Mouse (Mus musculus) kidney, adult 2 months (tissue): ENCODE results near the gene Nisch. TPM values are rescaled to one million over a fixed set of nuclear protein-coding genes. Genes with fewer than 3 reads are reported as not detected.
A peak's percentile ranks its signal among the peaks of the same experiment; 100 is the strongest.

Source experiments
- DNase-seq: peaks from one replicate; pipeline ENCODE4 v3.0.0; 2021
- H3K27ac ChIP-seq: fragments of 200-500 bp; 2 replicates; pipeline ENCODE4 v1.5.1; 2012; ENCODE audit warnings: low read depth, low read length, control low read depth, inconsistent platforms; ENCODE audit not compliant: insufficient read depth
- H3K27me3 ChIP-seq: fragments of 200-500 bp; replicated peaks from 2 replicates; pipeline ENCODE4 v1.6.1; 2012; ENCODE audit warnings: mild to moderate bottlenecking, moderate library complexity, low read length, inconsistent platforms; ENCODE audit not compliant: control insufficient read depth, insufficient read depth
- H3K36me3 ChIP-seq: fragments of 200-500 bp; 2 replicates; pipeline ENCODE4 v1.6.1; 2012; ENCODE audit warnings: mild to moderate bottlenecking, moderate library complexity, low read length, inconsistent platforms; ENCODE audit not compliant: control insufficient read depth, insufficient read depth
- H3K4me1 ChIP-seq: fragments of 200-500 bp; 2 replicates; pipeline ENCODE4 v1.6.1; 2011; ENCODE audit warnings: low read length; ENCODE audit not compliant: control insufficient read depth, insufficient read depth
- H3K4me3 ChIP-seq: fragments of 200-500 bp; 2 replicates; pipeline ENCODE4 v1.5.1; 2011; ENCODE audit warnings: mild to moderate bottlenecking, low read depth, low read length, control low read depth; ENCODE audit not compliant: insufficient read depth
- CTCF ChIP-seq: fragments of 200-500 bp; conservative IDR thresholded peaks from 2 replicates; pipeline ENCODE4 v1.5.1; 2011; ENCODE audit warnings: low read depth, mild to moderate bottlenecking, control low read depth, low read length, moderate library complexity, mixed read lengths; ENCODE audit not compliant: insufficient read depth, insufficient read length
- POLR2A ChIP-seq: fragments of 200-500 bp; IDR thresholded peaks from one replicate; pipeline ENCODE4 v1.6.1; 2011; ENCODE audit warnings: low read depth, low read length, control low read depth
- WGBS: fragments of 180-500 bp; shearing (Covaris S2); methylation state at CpG from one replicate; pipeline ENCODE4 v1.1.7; 2018; 5-methylcytosine and 5-hydroxymethylcytosine counted together
- polyA plus RNA-seq: library from polyadenylated mRNA; depleted of rRNA; stranded (reverse); fragments of >200 nt; gene quantifications from 2 replicates; pipeline ENCODE4 v1.2.3, GENCODE M21; 2012

Nisch gene
- polyA plus RNA-seq, 1 experiment, result 244 TPM

GRCm38 (mm10) chr14:31140141-31140540 is 76.6 kb downstream of the Nisch start:
- TF ChIP-seq CTCF (no peak), POLR2A (no peak)
- WGBS, result 88% methylated on average over 15 of the region's 15 CpGs
- no peak overlapping the region for H3K4me3 ChIP-seq
- H3K27ac ChIP-seq, result no peak overlapping the region
- H3K36me3 ChIP-seq, result no peaks in the 10 kb centered on the region
- H3K4me1 ChIP-seq, result no peaks in the 10 kb centered on the region
- no peaks in the 10 kb centered on the region for H3K27me3 ChIP-seq
- DNase-seq, result no peak

DNA sequence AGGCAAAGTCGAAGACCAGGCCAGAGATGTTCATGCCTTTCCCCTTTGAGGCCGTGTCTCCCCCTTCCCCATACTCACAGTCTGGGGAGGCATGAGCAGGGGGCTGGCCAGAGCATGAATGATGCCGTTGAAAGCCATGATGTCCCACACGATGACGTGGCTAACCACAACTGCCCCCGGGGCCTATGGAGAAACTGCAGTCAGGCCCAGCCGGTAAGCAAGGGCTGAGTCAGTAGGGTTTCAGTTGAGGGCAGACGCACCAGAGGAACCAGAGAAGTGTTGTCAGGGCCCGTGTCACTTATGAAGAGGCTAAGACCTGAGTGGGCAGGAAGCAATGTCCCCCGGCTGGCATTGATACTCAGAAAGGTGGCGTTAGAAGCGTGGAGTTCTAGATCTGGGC is 77.1 kb downstream of the Nisch start:
- TF ChIP-seq CTCF (no peak), POLR2A (no peak)
- Histone ChIP-seq H3K4me1 (no peaks in the 10 kb centered on the region), H3K27ac (no peak overlapping the region), H3K36me3 (no peaks in the 10 kb centered on the region), H3K4me3 (no peak overlapping the region), H3K27me3 (no peaks in the 10 kb centered on the region)
- 83% methylated on average over 12 of the region's 12 CpGs for WGBS
- DNase-seq, result no peak

DNA sequence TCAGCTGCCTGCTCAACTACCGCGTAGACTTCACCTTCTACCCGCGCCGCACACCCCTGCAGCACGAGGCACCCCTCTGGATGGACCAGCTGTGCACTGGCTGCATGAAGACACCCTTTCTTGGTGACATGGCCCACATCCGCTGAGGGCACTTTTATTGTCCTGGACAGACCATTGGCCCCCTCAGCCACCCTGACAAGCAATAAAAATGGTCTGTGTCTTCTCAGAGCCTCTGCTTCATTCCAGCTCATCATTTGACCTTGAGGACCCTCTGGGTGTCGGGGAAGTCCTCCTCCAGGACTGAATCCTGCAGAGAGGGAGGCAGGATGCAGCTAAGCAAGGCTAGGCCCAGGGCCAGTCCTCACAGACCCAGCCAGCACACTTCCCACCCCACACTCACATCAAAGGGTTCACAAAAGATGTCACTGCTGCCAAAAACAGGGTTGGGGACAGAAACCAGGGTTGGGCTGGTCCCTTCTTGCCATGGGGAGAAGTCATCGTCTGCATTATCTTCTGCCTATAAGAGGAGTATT is 77.8 kb downstream of the Nisch start:
- no peak for TF ChIP-seq POLR2A
- no peak for TF ChIP-seq CTCF
- no peak for DNase-seq
- Histone ChIP-seq H3K27ac (no peak overlapping the region), H3K4me1 (no peaks in the 10 kb centered on the region), H3K27me3 (no peaks in the 10 kb centered on the region), H3K4me3 (no peak overlapping the region), H3K36me3 (no peaks in the 10 kb centered on the region)
- WGBS, result 86% methylated on average over 9 of the region's 9 CpGs

DNA sequence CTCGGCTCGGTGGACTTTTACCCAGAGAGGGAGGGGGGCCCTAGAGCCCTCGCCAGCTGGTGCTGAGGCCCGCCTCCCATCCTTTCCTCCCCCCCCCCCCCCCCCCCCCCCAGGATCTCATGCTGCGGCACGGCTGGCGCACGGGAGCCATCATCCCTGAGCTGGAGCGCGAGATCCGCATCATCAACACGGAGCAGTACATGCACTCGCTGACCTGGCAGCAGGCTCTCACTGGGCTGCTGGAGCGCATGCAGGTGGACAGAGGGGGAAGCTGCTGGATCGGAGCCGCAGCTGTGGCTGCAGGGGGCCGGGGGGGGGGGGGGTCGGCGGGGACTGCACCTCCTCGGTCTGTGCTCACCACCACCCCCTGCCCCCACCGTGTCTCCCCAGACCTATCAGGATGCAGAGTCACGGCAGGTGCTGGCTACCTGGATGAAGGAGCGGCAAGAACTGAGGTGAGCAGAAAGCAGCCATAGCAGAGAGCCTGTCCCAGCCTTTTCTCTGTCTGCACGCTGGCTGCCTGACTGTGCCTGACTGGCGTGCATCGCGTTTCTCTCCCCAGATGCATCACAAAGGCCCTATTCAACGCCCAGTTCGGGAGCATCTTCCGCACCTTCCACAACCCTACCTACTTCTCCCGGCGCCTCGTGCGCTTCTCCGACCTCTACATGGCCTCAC is 78.4 kb downstream of the Nisch start:
- Histone ChIP-seq H3K27me3 (no peaks in the 10 kb centered on the region), H3K27ac (peak overlapping the region; percentile 42; the same call in 1 of the 2 replicates), H3K4me3 (no peak overlapping the region), H3K4me1 (no peaks in the 10 kb centered on the region), H3K36me3 (no peaks in the 10 kb centered on the region)
- DNase-seq, result no peak
- WGBS, result 70% methylated on average over 26 of the region's 35 CpGs
- TF ChIP-seq CTCF, result no peak
- TF ChIP-seq POLR2A, result no peak

DNA sequence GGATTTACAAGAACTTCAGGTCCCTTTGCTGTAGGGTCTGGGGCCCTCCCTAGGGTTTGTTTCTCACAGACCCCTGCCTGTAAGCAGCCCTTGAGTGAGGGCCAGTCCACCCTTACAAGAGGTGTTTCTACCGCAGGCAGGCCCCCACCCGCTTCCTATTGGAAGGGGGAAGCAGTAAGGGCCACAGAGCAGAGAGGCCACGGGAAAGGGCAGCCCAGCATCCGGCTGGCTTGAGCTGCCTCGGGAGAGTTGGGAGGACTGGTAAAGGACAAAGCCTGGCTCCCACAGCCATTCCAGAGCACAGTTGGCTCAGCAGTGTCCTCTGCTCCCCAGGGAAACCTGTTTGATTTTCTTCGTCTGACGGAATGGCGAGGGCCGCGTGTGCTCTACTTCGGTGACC is 79.0 kb downstream of the Nisch start:
- 54% methylated on average over 11 of the region's 11 CpGs for WGBS
- Histone ChIP-seq H3K27ac (peak overlapping the region; percentile 42; the same call in 1 of the 2 replicates), H3K4me1 (no peaks in the 10 kb centered on the region), H3K4me3 (no peak overlapping the region), H3K27me3 (no peaks in the 10 kb centered on the region), H3K36me3 (no peaks in the 10 kb centered on the region)
- TF ChIP-seq POLR2A (no peak), CTCF (no peak)
- DNase-seq, result peak; percentile 72

DNA sequence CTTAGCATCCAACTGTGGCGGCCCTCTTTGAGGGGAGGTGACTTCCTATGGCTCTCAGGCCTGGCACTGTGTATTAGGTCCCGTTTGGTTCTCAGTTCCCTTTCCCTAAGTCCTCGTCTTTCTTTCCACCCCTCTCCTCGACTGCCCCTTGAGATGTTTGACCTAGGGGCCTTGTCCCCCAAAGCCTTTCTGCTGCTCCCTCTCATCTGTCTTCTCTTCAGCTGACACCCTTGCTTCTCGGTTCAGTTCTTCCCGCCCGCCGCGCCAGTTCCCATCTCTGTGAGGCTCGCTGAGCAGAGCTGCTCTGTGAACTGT is 79.5 kb downstream of the Nisch start:
- DNase-seq, result no peak
- Histone ChIP-seq H3K4me3 (no peak overlapping the region), H3K27ac (no peak overlapping the region; the same call in 1 of the 2 replicates), H3K4me1 (no peaks in the 10 kb centered on the region), H3K27me3 (no peaks in the 10 kb centered on the region), H3K36me3 (no peaks in the 10 kb centered on the region)
- 57% methylated on average over 10 of the region's 10 CpGs for WGBS
- TF ChIP-seq POLR2A (no peak), CTCF (no peak)

DNA sequence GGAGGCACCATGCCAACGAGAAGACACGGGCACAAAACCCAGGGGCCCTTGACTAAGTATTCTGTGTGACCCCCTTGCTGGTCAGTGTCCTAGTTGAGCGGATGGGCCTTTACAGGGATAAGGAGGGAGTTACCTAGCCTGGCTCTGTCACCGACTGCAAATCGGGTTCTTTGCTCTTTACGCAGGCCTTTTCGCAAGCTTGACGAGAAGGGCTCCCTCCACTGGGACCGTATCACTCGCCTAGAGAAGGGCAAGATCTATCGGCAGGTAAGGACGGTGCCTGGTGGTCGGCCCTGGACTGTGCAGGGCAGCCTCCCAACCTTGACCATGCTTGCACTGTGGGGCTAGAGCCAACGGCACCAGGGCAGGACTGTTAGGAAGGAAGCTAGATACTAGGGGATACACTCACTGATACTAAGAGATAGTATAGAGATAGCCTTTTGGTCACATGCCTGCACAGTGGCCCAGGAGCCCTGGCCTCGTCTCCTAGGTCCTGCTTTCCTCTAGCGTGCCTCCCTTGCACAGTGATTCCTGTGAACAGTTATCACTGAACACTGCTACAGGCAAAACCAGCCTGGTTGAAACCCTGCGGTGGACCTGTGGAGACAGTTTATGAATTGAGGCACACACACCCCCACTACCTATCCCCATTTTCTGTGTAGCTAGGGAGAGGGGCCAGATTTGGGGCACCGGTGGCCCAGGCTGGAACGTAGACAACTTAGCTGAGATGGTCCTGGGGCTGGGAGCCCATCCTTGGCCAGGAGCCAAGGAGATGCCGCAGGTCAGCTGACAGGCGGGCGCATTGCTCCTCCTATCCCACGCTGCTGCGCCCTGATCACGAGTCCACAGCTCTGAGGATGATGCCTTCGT is 80.1 kb downstream of the Nisch start:
- no peak overlapping the region for H3K4me3 ChIP-seq
- no peak overlapping the region for H3K27ac ChIP-seq
- no peaks in the 10 kb centered on the region for H3K27me3 ChIP-seq
- no peaks in the 10 kb centered on the region for H3K4me1 ChIP-seq
- TF ChIP-seq POLR2A (no peak), CTCF (no peak)
- DNase-seq, result no peak
- H3K36me3 ChIP-seq, result no peaks in the 10 kb centered on the region
- WGBS, result 90% methylated on average over 26 of the region's 26 CpGs
